Mouse (Mus musculus) testis, adult 2 months (tissue): ENCODE data around the gene Gm9936.

Experiments
- CTCF ChIP-seq: fragments of 200-500 bp; IDR thresholded peaks from 2 replicates; pipeline ENCODE4 v1.5.1; 2012; ENCODE audit warnings: low read depth, mild to moderate bottlenecking, inconsistent platforms, low read length, moderate library complexity; ENCODE audit not compliant: control insufficient read depth, insufficient read depth, insufficient replicate concordance
- POLR2A ChIP-seq: fragments of 200-500 bp; IDR thresholded peaks from 2 replicates; pipeline ENCODE4 v1.6.1; 2012; ENCODE audit warnings: low read depth, mild to moderate bottlenecking, inconsistent platforms, low read length, moderate library complexity; ENCODE audit not compliant: control insufficient read depth

- no peak for TF ChIP-seq CTCF
- no peak for TF ChIP-seq POLR2A
Measured at GRCm38 (mm10) chr5:114851565-114852236, 6.8 kb downstream of the Gm9936 start.
